Mouse (Mus musculus): ENCODE data around the gene Dnmt3a. TPM values are rescaled to one million over a fixed set of nuclear protein-coding genes. Genes with fewer than 3 reads are reported as not detected.

The Dnmt3a gene
- polyA plus RNA-seq, 1 experiment from 2014 or later, result 109 TPM

- ATAC-seq (ENCODE audit: low FRiP score, low read depth), result peak; percentile 59
- Histone ChIP-seq H3K4me2 (peak overlapping the region; percentile 1; the same call in 1 of the 2 replicates), H3K9ac (no peak overlapping the region)
Measured at GRCm38 (mm10) chr12:3870859-3871462, 65.2 kb downstream of the Dnmt3a start.

DNA sequence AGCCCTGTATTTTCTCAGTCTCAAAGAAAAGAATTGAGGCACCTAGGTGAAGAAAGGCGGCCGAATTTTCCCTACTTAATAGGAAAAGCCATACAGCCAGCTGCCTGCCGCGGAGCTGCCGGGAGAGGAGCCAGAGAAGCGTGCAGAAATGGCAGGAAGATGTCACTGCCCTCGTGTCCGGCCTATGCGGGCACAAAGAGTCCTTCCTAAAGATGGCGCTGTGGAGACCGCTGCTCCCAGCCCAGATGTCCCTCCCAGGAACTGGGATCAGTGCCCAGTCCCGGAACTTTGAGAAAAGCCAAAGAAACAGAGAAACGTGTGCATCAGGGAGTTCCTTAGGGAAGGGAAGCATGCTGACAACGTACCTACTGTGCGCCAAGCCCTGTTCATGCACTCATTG lies 65.8 kb downstream of the Dnmt3a start:
- H3K4me3 ChIP-seq, result no peak overlapping the region
- no peak overlapping the region for H3K9ac ChIP-seq
- peaks cover 22% of the 10 kb centered on the region for H3K4me1 ChIP-seq (replicated peaks)
- WGBS, result 17% methylated on average over 15 of the region's 15 CpGs
- H3K36me3 ChIP-seq, result peaks cover 22% of the 10 kb centered on the region
- ATAC-seq (ENCODE audit: low FRiP score, low read depth), result no peak; the same call in 1 of the 2 replicates
- H3K27ac ChIP-seq (replicated peaks), result peak overlapping the region; percentile 64
- no peaks in the 10 kb centered on the region for H3K9me3 ChIP-seq
- H3K27me3 ChIP-seq, result no peaks in the 10 kb centered on the region
- H3K4me2 ChIP-seq, result peak overlapping the region; percentile 1; the same call in 1 of the 2 replicates

More at GRCm38 (mm10) chr12:3870859-3871462, 65.2 kb downstream of the Dnmt3a start:
- H3K27ac ChIP-seq (replicated peaks), result peak overlapping the region; percentile 64
- 10% methylated on average over 18 of the region's 19 CpGs for WGBS
- no peak overlapping the region for H3K4me3 ChIP-seq
- H3K27me3 ChIP-seq, result no peaks in the 10 kb centered on the region
- peaks cover 22% of the 10 kb centered on the region for H3K4me1 ChIP-seq (replicated peaks)
- H3K9me3 ChIP-seq, result no peaks in the 10 kb centered on the region
- H3K36me3 ChIP-seq, result peaks cover 22% of the 10 kb centered on the region

- H3K4me1 ChIP-seq (replicated peaks), result peaks cover 22% of the 10 kb centered on the region
- peaks cover 22% of the 10 kb centered on the region for H3K36me3 ChIP-seq
- H3K27me3 ChIP-seq, result no peaks in the 10 kb centered on the region
- 74% methylated on average over 9 of the region's 9 CpGs for WGBS
- no peak overlapping the region for H3K9ac ChIP-seq
- H3K4me2 ChIP-seq, result no peak overlapping the region
- H3K9me3 ChIP-seq, result no peaks in the 10 kb centered on the region
- no peak for ATAC-seq (ENCODE audit: low FRiP score, low read depth)
- no peak overlapping the region for H3K4me3 ChIP-seq
- H3K27ac ChIP-seq (replicated peaks), result no peak overlapping the region
Measured at GRCm38 (mm10) chr12:3872410-3873230, 66.8 kb downstream of the Dnmt3a start.

DNA sequence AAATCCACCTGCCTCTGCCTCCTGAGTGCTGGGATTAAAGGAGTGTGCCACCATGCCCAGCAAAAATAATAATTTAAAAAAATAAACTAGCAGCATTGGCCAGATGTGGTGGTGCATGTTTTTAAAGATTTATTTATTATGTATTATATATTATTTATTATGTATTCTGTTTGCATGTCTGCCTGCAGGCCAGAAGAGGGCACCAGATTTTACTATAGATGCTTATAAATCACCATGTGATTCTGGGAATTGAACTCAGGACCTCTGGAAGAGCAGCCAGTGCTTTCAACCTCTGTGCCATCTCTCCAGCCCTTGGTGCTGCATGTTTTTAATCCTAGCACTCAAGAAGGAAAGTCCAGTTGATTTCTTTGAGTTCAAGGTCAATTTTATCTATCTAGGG lies 69.7 kb downstream of the Dnmt3a start:
- Histone ChIP-seq H3K4me2 (no peak overlapping the region), H3K9me3 (no peaks in the 10 kb centered on the region), H3K4me3 (no peak overlapping the region), H3K4me1 (replicated peaks) (peaks cover 19% of the 10 kb centered on the region), H3K27me3 (no peaks in the 10 kb centered on the region), H3K36me3 (peaks cover 25% of the 10 kb centered on the region), H3K27ac (replicated peaks) (no peak overlapping the region), H3K9ac (no peak overlapping the region)
- ATAC-seq (ENCODE audit: low FRiP score, low read depth), result no peak

GRCm38 (mm10) chr12:3877376-3877775 lies 71.6 kb downstream of the Dnmt3a start:
- no peak overlapping the region for H3K4me3 ChIP-seq
- H3K27ac ChIP-seq (replicated peaks), result no peak overlapping the region
- no peak overlapping the region for H3K9ac ChIP-seq
- no peak for ATAC-seq (ENCODE audit: low FRiP score, low read depth)
- H3K9me3 ChIP-seq, result no peaks in the 10 kb centered on the region
- H3K4me2 ChIP-seq, result no peak overlapping the region
- no peaks in the 10 kb centered on the region for H3K27me3 ChIP-seq
- WGBS, result 85% methylated on average over 4 of the region's 4 CpGs
- peaks cover 28% of the 10 kb centered on the region for H3K36me3 ChIP-seq
- H3K4me1 ChIP-seq (replicated peaks), result peaks cover 3% of the 10 kb centered on the region; the same call in 1 of the 2 replicates

- ATAC-seq (ENCODE audit: low FRiP score, low read depth), result no peak
- H3K36me3 ChIP-seq, result peaks cover 19% of the 10 kb centered on the region
- no peak overlapping the region for H3K9ac ChIP-seq
- no peaks in the 10 kb centered on the region for H3K9me3 ChIP-seq
- 93% methylated on average over 3 of the region's 3 CpGs for WGBS
- H3K4me3 ChIP-seq, result no peak overlapping the region
- peaks cover 18% of the 10 kb centered on the region for H3K4me1 ChIP-seq (replicated peaks)
- no peak overlapping the region for H3K4me2 ChIP-seq
- no peaks in the 10 kb centered on the region for H3K27me3 ChIP-seq
- H3K27ac ChIP-seq (replicated peaks), result no peak overlapping the region
Measured at GRCm38 (mm10) chr12:3881474-3881873, 75.7 kb downstream of the Dnmt3a start.

GRCm38 (mm10) chr12:3884892-3885493 lies 79.2 kb downstream of the Dnmt3a start:
- H3K4me1 ChIP-seq (replicated peaks), result peaks cover 54% of the 10 kb centered on the region

DNA sequence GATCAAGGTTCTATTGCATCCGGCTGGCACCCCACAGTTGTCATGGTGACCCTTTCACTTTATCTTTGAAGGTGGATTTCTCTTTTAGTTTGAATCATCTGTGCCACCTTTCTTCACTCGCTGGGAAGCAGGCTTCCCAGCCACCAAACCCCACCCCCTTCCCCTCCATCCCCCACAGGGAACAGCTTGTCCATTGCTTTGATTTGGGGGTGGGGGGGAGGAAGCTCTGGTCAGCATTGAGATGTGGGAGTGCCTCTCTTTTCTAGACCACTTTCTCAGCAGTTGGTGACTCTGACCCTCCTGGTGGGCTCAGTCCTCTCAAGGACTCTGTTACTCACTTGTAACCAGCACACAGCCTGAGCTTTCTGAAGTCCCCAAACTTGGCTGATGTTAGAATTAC lies 80.8 kb downstream of the Dnmt3a start:
- H3K4me3 ChIP-seq, result no peak overlapping the region
- H3K27ac ChIP-seq (replicated peaks), result peak overlapping the region; percentile 86
- 40% methylated on average over 2 of the region's 2 CpGs for WGBS
- H3K9me3 ChIP-seq, result no peaks in the 10 kb centered on the region
- H3K4me1 ChIP-seq (replicated peaks), result peaks cover 67% of the 10 kb centered on the region
- no peaks in the 10 kb centered on the region for H3K27me3 ChIP-seq
- no peak overlapping the region for H3K4me2 ChIP-seq
- H3K9ac ChIP-seq, result no peak overlapping the region
- ATAC-seq (ENCODE audit: low FRiP score, low read depth), result no peak
- H3K36me3 ChIP-seq, result 0 out of 2 replicates have a peak, but pooled peaks cover 7% of the 10 kb centered on the region

More at GRCm38 (mm10) chr12:3884892-3885493, 79.2 kb downstream of the Dnmt3a start:
- Histone ChIP-seq H3K27me3 (no peaks in the 10 kb centered on the region), H3K4me3 (no peak overlapping the region), H3K4me2 (no peak overlapping the region), H3K36me3 (0 out of 2 replicates have a peak, but pooled peaks cover 7% of the 10 kb centered on the region), H3K27ac (replicated peaks) (no peak overlapping the region), H3K9ac (no peak overlapping the region), H3K9me3 (no peaks in the 10 kb centered on the region)
- WGBS, result 22% methylated on average over 9 of the region's 9 CpGs
- ATAC-seq (ENCODE audit: low FRiP score, low read depth), result no peak

GRCm38 (mm10) chr12:3887515-3888325 lies 81.9 kb downstream of the Dnmt3a start:
- Histone ChIP-seq H3K9ac (no peak overlapping the region), H3K27me3 (no peaks in the 10 kb centered on the region), H3K36me3 (0 out of 2 replicates have a peak, but pooled peaks cover 1% of the 10 kb centered on the region), H3K4me1 (replicated peaks) (peaks cover 78% of the 10 kb centered on the region), H3K9me3 (no peaks in the 10 kb centered on the region), H3K4me2 (peak overlapping the region; percentile 25), H3K27ac (replicated peaks) (peak overlapping the region; percentile 86), H3K4me3 (no peak overlapping the region)
- WGBS, result 9% methylated on average over 4 of the region's 4 CpGs
- ATAC-seq (ENCODE audit: low FRiP score, low read depth), result peak; percentile 84

DNA sequence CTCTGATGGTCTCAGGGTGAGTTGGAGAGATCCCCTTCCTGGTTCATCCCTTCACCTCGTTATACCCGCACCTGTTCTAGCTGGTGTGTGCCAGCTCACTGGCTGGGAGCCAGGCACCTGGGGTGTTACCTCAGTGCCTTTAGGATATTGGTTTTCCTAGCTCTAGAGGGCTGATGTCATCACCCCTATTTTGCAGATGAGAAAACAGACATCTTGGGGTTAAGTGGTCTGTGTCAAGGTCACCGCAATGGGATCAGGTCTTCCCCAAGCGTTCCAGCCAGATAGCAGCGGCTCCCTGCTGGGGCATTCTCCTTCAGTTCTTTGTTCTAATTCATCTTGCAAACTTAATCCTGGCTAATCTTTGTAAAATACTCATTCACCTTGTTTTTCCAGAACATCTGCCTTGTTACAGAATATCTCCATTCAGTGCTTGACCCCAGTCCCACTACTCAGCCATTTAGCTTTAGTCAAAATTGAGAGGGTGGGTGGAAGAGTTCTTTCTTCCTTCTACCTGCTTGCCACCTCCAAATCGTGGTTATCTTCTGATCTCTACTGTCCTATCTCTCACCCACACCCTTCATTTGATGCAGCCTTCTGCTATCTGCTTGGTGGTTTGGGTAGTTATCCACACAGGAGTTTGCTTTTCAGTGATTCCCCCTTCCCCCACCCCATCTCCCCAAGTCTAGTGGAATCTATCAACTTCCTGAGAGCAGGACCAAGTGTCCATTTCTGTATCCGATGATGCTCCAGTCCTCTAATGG lies 84.2 kb downstream of the Dnmt3a start:
- H3K27ac ChIP-seq (replicated peaks), result no peak overlapping the region
- 32% methylated on average over 7 of the region's 7 CpGs for WGBS
- H3K9me3 ChIP-seq, result no peaks in the 10 kb centered on the region

More for the DNA sequence above, 84.2 kb downstream of the Dnmt3a start:
- peaks cover 83% of the 10 kb centered on the region for H3K4me1 ChIP-seq (replicated peaks)
- H3K9ac ChIP-seq, result no peak overlapping the region
- H3K4me2 ChIP-seq, result no peak overlapping the region
- H3K27me3 ChIP-seq, result no peaks in the 10 kb centered on the region
- no peaks in the 10 kb centered on the region for H3K36me3 ChIP-seq
- no peak for ATAC-seq (ENCODE audit: low FRiP score, low read depth)
- H3K4me3 ChIP-seq, result no peak overlapping the region
